Mouse (Mus musculus) forebrain, embryonic 13.5 days (tissue): ENCODE data around the gene Itsn2. TPM values are rescaled to one million over a fixed set of nuclear protein-coding genes. Genes with fewer than 3 reads are reported as not detected.
A peak's percentile ranks its signal among the peaks of the same experiment; 100 is the strongest.
"Not testable (repeated sequence)": the region's sequence is repeated elsewhere in the genome, so short reads cannot be mapped to it uniquely, and the experiment has no call there.

Source experiments
- ATAC-seq: fragments of 200-750 bp; cut with Nextera tagmentation; 2 replicates; pipeline ENCODE4 v1.8.0; 2017
- H3K27ac ChIP-seq: fragments of 300-500 bp; sonication (generic); 2 replicates; pipeline ENCODE4 v1.5.1; 2015; ENCODE audit warnings: inconsistent platforms, mild to moderate bottlenecking, moderate library complexity
- H3K27me3 ChIP-seq: fragments of 300-500 bp; sonication (generic); 2 replicates; pipeline ENCODE4 v1.6.1; 2015; ENCODE audit warnings: mild to moderate bottlenecking, inconsistent platforms
- H3K36me3 ChIP-seq: fragments of 300-500 bp; sonication (generic); 2 replicates; pipeline ENCODE4 v1.6.1; 2015; ENCODE audit warnings: mild to moderate bottlenecking, inconsistent platforms; ENCODE audit not compliant: poor library complexity, severe bottlenecking
- H3K4me1 ChIP-seq: fragments of 300-500 bp; sonication (generic); 2 replicates; pipeline ENCODE4 v1.6.1; 2015; ENCODE audit warnings: inconsistent platforms
- H3K4me2 ChIP-seq: fragments of 300-500 bp; sonication (generic); 2 replicates; pipeline ENCODE4 v1.6.1; 2015; ENCODE audit warnings: inconsistent platforms, mild to moderate bottlenecking, moderate library complexity
- H3K4me3 ChIP-seq: fragments of 300-500 bp; sonication (generic); 2 replicates; pipeline ENCODE4 v1.5.1; 2015; ENCODE audit warnings: mild to moderate bottlenecking, inconsistent platforms
- H3K9ac ChIP-seq: fragments of 300-500 bp; sonication (generic); 2 replicates; pipeline ENCODE4 v1.6.1; 2015; ENCODE audit warnings: mild to moderate bottlenecking, inconsistent platforms
- H3K9me3 ChIP-seq: fragments of 300-500 bp; sonication (generic); replicated peaks from 2 replicates; pipeline ENCODE4 v1.6.1; 2016; ENCODE audit warnings: inconsistent platforms
- WGBS: fragments of 180-500 bp; shearing (Covaris S2); methylation state at CpG from one replicate; pipeline ENCODE4 v1.1.7; 2015; 5-methylcytosine and 5-hydroxymethylcytosine counted together
- polyA plus RNA-seq: library from polyadenylated mRNA; unstranded; fragments of >200 nt; fragmentation: Nextera tagmentation; extraction: Ambion mirVana; gene quantifications from 2 replicates; pipeline ENCODE4 v1.2.1, GENCODE M21; 2015

Gene Itsn2
- polyA plus RNA-seq, 1 experiment from 2014 or later, result 14.0 TPM

DNA sequence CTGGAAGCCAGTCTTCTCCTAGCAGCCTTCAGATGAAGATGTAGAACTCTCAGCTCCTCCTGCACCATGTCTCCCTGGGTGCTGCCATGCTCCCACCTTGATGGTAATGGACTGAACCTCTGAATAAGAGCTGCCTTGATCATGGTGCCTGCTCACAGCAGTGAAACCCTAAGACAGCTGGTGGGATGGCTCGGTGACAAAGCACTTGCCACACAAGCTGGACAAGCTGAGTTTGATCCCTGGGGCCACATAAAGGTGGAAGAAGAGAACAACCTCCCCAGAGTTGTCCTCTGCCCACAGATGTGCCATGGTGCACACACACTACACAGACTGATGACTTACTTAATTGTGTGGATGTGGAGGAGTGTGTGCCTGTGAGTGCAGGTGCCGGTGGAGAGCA lies 95.9 kb downstream of the Itsn2 start:
- no peak overlapping the region for H3K4me3 ChIP-seq
- no peaks in the 10 kb centered on the region for H3K9me3 ChIP-seq
- no peaks in the 10 kb centered on the region for H3K4me1 ChIP-seq
- H3K36me3 ChIP-seq, result no peaks in the 10 kb centered on the region
- H3K27ac ChIP-seq, result no peak overlapping the region
- H3K4me2 ChIP-seq, result no peak overlapping the region
- ATAC-seq, result no peak
- no peaks in the 10 kb centered on the region for H3K27me3 ChIP-seq
- WGBS, result 94% methylated on average over 2 of the region's 2 CpGs
- no peak overlapping the region for H3K9ac ChIP-seq

DNA sequence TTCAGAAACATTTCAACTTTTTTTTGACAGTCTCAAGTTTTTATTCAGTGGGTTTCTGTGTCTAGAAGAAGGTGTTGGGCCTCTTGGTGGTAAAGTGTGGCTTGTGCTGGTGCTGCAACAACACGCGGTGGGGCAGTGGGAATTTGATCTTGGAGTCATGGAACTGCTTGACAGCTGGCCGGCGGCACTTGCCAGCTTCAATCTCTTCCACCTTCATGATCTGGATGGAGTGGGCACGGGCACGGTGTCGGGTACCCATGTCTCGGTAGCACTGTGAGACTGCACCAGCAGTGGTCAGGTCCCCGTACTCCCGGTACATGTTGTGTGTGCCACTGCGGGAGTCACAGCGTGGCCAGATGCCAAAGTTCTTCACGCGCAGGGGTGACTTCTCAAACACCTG lies 96.9 kb downstream of the Itsn2 start:
- H3K4me3 ChIP-seq, result no peak overlapping the region
- 94% methylated on average over 14 of the region's 14 CpGs for WGBS

GRCm38 (mm10) chr12:4691193-4691592 lies 98.8 kb downstream of the Itsn2 start:
- 93% methylated on average over 3 of the region's 3 CpGs for WGBS
- H3K4me3 ChIP-seq, result no peak overlapping the region
- no peak for ATAC-seq

More for the DNA sequence above, 96.9 kb downstream of the Itsn2 start:
- no peaks in the 10 kb centered on the region for H3K9me3 ChIP-seq
- H3K9ac ChIP-seq, result no peak overlapping the region
- H3K4me1 ChIP-seq, result no peaks in the 10 kb centered on the region
- no peak overlapping the region for H3K27ac ChIP-seq
- H3K4me2 ChIP-seq, result no peak overlapping the region
- ATAC-seq, result no peak
- no peaks in the 10 kb centered on the region for H3K27me3 ChIP-seq
- no peaks in the 10 kb centered on the region for H3K36me3 ChIP-seq

DNA sequence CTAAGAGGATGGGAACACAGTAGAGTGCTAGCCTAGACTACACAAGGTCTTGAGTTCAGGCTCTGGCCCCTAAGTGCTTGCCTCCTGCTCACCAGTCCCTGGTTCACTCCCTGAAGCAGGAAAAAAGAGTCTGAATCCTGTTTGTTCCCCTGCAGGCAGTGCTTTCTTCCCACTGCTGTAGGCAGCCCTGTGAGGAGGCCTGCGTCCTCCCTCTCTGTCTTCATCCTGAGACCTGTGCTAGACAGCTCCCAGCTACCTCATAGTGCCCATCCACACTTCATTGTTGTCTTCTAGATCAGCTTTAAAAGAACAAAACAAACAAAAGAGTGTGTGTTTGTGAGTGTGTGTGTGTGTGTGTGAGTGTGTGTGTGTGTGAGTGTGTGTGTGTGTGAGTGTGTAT lies 102.1 kb downstream of the Itsn2 start:
- H3K9ac ChIP-seq, result no peak overlapping the region
- no peak for ATAC-seq
- WGBS, result 91% methylated on average over 1 of the region's 1 CpGs

More at GRCm38 (mm10) chr12:4691193-4691592, 98.8 kb downstream of the Itsn2 start:
- no peaks in the 10 kb centered on the region for H3K4me1 ChIP-seq
- H3K36me3 ChIP-seq, result no peaks in the 10 kb centered on the region
- H3K4me2 ChIP-seq, result no peak overlapping the region
- no peaks in the 10 kb centered on the region for H3K9me3 ChIP-seq
- no peaks in the 10 kb centered on the region for H3K27me3 ChIP-seq
- no peak overlapping the region for H3K9ac ChIP-seq
- no peak overlapping the region for H3K27ac ChIP-seq

DNA sequence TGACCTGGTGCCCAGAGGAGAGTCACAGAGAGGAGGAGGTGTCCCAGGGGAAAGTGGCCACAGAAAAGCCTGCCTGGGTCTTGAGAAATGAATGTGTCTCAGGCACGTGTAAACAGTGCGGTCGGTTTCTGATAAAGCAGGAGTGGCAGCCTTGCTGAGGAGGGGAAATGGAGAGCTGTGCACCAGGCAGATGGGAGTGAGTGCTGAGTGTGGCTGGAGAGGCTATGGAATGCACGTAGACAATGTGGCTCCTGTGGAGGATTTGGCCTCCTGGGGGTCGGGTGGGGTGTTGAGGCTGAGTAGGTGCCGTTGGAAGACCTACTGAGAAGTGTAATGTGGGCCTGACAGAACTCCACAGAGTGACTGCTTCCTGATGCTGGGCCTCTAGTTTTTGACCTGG lies 113.2 kb downstream of the Itsn2 start:
- H3K9ac ChIP-seq, H3K9me3 ChIP-seq, H3K4me2 ChIP-seq, H3K27ac ChIP-seq, H3K4me1 ChIP-seq, H3K4me3 ChIP-seq, H3K27me3 ChIP-seq, ATAC-seq: not testable (repeated sequence)
- WGBS, result 77% methylated on average over 6 of the region's 6 CpGs
- H3K36me3 ChIP-seq, result peaks cover 46% of the 10 kb centered on the region

More for the DNA sequence above, 102.1 kb downstream of the Itsn2 start:
- no peak overlapping the region for H3K4me2 ChIP-seq
- no peaks in the 10 kb centered on the region for H3K9me3 ChIP-seq
- H3K27me3 ChIP-seq, result no peaks in the 10 kb centered on the region
- H3K27ac ChIP-seq, result no peak overlapping the region
- H3K4me1 ChIP-seq, result no peaks in the 10 kb centered on the region
- H3K4me3 ChIP-seq, result no peak overlapping the region
- H3K36me3 ChIP-seq, result peaks cover 13% of the 10 kb centered on the region; the same call in 1 of the 2 replicates

DNA sequence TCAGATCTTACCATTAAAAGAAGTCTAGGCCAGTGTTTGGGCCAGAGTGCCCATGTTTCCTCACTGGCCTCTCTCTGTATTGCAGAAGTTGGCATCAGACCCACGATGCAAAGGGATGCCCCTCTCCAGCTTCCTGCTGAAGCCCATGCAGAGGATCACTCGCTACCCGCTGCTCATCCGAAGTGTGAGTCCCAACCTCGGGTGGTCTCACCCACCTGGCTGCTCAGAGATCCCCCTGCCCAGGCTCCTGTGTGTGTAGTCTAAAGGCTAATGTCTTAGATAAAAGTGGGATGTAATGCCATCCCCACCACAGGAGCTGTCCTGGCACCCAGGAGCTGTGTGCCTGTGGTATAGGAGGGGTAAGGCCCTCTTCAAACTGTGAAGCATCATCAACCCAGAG lies 113.7 kb downstream of the Itsn2 start:
- no peak for ATAC-seq
- Histone ChIP-seq H3K4me2 (no peak overlapping the region), H3K27ac (no peak overlapping the region), H3K27me3 (no peaks in the 10 kb centered on the region), H3K9me3 (no peaks in the 10 kb centered on the region), H3K4me3 (no peak overlapping the region), H3K36me3 (peaks cover 44% of the 10 kb centered on the region), H3K9ac (no peak overlapping the region), H3K4me1 (no peaks in the 10 kb centered on the region)
- WGBS, result 95% methylated on average over 5 of the region's 5 CpGs

DNA sequence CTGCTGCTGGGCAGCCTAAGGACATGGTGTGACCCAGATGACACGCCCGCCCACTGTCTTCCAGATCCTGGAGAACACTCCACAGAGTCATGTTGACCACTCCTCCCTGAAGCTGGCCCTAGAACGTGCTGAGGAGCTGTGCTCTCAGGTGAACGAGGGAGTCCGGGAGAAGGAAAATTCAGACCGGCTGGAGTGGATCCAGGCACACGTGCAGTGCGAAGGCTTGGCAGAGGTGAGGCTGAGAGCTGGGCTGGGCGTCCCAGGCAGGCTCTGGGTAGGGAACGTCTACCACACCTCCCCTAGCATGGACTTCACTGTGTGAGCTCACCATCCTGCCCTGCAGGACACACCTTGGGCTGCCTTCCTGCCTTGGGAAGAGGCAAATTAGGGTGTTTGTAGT lies 114.5 kb downstream of the Itsn2 start:
- H3K36me3 ChIP-seq, result peaks cover 42% of the 10 kb centered on the region
- ATAC-seq, result no peak
- WGBS, result 91% methylated on average over 10 of the region's 10 CpGs
- H3K9ac ChIP-seq, result no peak overlapping the region
- H3K4me1 ChIP-seq, result no peaks in the 10 kb centered on the region
- H3K27ac ChIP-seq, result no peak overlapping the region
- no peaks in the 10 kb centered on the region for H3K9me3 ChIP-seq
- no peaks in the 10 kb centered on the region for H3K27me3 ChIP-seq
- H3K4me2 ChIP-seq, result no peak overlapping the region
- no peak overlapping the region for H3K4me3 ChIP-seq

DNA sequence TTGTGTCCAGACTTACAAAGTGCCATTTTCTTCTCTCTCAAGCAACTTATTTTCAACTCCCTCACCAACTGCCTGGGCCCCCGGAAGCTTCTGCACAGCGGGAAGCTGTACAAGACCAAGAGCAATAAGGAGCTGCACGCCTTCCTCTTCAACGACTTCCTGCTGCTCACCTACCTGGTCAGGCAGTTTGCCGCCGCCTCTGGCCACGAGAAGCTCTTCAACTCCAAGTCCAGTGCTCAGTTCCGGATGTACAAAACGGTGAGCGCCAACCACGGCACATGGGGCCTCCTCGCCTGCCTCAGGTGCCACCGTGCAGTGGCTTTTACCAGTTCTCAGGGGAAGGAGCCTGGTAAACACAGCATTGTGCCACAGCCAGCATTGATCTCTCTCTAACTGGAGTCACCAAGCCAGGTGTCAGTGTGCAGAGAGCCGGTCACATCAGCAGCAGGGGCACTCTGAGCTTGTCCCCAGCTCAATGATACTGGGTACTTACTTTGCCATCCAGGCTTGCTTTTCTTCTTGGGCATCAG lies 115.1 kb downstream of the Itsn2 start:
- no peak overlapping the region for H3K27ac ChIP-seq
- H3K27me3 ChIP-seq, result no peaks in the 10 kb centered on the region
- WGBS, result 92% methylated on average over 14 of the region's 14 CpGs
- no peak overlapping the region for H3K9ac ChIP-seq
- H3K4me1 ChIP-seq, result no peaks in the 10 kb centered on the region
- no peaks in the 10 kb centered on the region for H3K9me3 ChIP-seq
- ATAC-seq, result no peak
- H3K4me2 ChIP-seq, result no peak overlapping the region
- no peak overlapping the region for H3K4me3 ChIP-seq
- peaks cover 45% of the 10 kb centered on the region for H3K36me3 ChIP-seq

- H3K27ac ChIP-seq, result no peak overlapping the region
- no peak overlapping the region for H3K4me2 ChIP-seq
- no peaks in the 10 kb centered on the region for H3K9me3 ChIP-seq
- no peaks in the 10 kb centered on the region for H3K27me3 ChIP-seq
- no peaks in the 10 kb centered on the region for H3K4me1 ChIP-seq
- no peak overlapping the region for H3K9ac ChIP-seq
- H3K36me3 ChIP-seq, result peaks cover 48% of the 10 kb centered on the region
- no peak overlapping the region for H3K4me3 ChIP-seq
- 81% methylated on average over 4 of the region's 4 CpGs for WGBS
- no peak for ATAC-seq
Measured at GRCm38 (mm10) chr12:4708296-4708695, 115.9 kb downstream of the Itsn2 start.

GRCm38 (mm10) chr12:4708881-4709604 lies 116.6 kb downstream of the Itsn2 start:
- WGBS, result 78% methylated on average over 8 of the region's 8 CpGs
- H3K36me3 ChIP-seq, result peaks cover 50% of the 10 kb centered on the region
- H3K27ac ChIP-seq, result no peak overlapping the region

DNA sequence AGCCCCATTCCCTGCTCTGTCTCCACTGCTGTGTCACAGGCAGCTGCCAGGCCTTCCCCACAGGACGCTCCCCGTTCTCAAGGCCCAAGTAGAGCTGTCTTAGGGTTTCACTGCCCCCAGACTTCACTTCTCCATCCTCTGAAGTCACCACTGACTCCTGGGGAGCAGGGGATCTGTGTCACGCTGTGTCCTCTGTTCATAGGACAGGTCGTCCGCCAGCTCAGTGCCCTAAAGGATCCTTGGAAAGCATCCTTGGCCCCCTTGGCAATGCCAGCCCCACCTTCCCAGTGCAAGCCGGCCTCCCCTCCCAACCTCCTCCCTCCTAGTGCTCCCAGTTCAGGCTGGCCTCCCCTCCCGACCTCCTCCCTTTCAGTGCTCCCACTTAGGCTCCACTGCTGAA lies 117.5 kb downstream of the Itsn2 start:
- Histone ChIP-seq H3K9me3 (no peaks in the 10 kb centered on the region), H3K27ac (no peak overlapping the region), H3K4me2 (no peak overlapping the region), H3K27me3 (no peaks in the 10 kb centered on the region), H3K4me1 (no peaks in the 10 kb centered on the region), H3K36me3 (peaks cover 50% of the 10 kb centered on the region), H3K9ac (no peak overlapping the region), H3K4me3 (no peak overlapping the region)
- 85% methylated on average over 7 of the region's 7 CpGs for WGBS
- no peak for ATAC-seq

More at GRCm38 (mm10) chr12:4708881-4709604, 116.6 kb downstream of the Itsn2 start:
- H3K4me1 ChIP-seq, result no peaks in the 10 kb centered on the region
- H3K9me3 ChIP-seq, result no peaks in the 10 kb centered on the region
- H3K27me3 ChIP-seq, result no peaks in the 10 kb centered on the region
- no peak overlapping the region for H3K9ac ChIP-seq
- peak; percentile 65 for ATAC-seq
- no peak overlapping the region for H3K4me3 ChIP-seq
- H3K4me2 ChIP-seq, result no peak overlapping the region

DNA sequence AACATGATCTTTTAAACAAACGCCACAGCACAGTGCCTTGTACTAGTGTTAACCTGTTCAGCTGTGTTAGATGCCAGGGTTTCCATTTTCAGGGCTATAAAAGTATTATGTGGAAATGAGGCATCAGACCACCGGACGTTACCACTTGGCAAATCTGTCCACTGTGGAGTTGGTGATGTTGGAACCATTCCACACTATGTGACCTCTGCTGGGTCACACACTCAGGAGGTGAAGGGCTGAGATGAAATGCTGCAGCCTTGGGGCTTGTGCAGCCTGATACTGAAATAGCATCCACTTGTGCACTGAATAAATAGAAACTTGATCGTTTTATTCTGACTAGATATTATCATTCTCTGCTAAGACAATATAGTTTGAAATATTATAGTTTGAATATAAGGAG lies 120.9 kb downstream of the Itsn2 start:
- no peaks in the 10 kb centered on the region for H3K9me3 ChIP-seq
- H3K27ac ChIP-seq, result no peak overlapping the region
- no peak overlapping the region for H3K4me2 ChIP-seq
- ATAC-seq, result no peak
- peaks cover 33% of the 10 kb centered on the region for H3K36me3 ChIP-seq
- H3K4me3 ChIP-seq, result no peak overlapping the region
- 95% methylated on average over 4 of the region's 4 CpGs for WGBS
- H3K4me1 ChIP-seq, result no peaks in the 10 kb centered on the region
- H3K27me3 ChIP-seq, result no peaks in the 10 kb centered on the region
- no peak overlapping the region for H3K9ac ChIP-seq

DNA sequence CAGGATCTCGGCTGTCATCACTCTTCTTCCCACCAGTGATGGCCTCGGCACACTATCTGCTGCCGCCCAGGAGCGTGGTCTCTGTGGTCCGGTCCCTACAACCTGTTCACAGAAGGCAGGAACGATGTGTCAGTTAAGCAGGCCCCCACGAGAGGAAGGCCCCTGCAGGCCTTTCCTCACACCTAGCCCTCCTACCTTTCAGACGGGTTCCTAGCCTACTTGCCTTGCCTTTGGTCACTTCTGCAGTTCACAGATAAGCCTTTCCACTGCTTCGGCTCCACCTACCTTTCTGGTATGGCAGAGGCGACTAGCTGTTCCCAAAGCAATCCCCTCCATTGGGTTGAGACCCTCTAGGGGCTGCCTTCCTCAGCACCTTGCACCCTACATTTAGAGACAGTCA lies 123.2 kb downstream of the Itsn2 start:
- WGBS, result 92% methylated on average over 10 of the region's 10 CpGs
- Histone ChIP-seq H3K27ac (no peak overlapping the region), H3K9me3 (no peaks in the 10 kb centered on the region), H3K4me1 (no peaks in the 10 kb centered on the region), H3K27me3 (no peaks in the 10 kb centered on the region), H3K36me3 (peaks cover 15% of the 10 kb centered on the region), H3K9ac (no peak overlapping the region), H3K4me2 (no peak overlapping the region), H3K4me3 (no peak overlapping the region)
- no peak for ATAC-seq
